Mouse (Mus musculus): ENCODE data around the gene Prkcg.
"Not testable (repeated sequence)": the region's sequence is repeated elsewhere in the genome, so short reads cannot be mapped to it uniquely, and the experiment has no call there.

Gene Prkcg

DNA sequence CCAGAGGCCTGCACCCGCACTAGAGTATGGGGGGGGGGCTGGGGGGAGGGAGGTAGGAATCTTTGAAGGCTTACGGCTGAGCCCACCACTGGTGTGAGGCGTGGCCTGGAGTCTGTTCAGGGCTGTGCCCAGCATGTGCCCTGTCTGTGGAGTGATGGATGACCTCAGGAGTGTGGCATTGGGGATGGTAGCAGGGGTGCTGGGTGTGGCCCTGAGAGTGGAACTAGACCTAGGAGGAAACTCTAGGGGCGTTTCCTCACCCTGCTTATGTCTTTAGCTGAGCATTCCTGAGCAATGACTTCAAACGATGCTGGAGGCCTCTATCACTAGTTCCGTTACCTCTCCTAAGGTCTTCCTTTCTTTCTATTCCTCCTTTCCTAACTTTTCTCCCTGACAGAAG is 2.2 kb downstream of the Prkcg start:
- DNase-seq, result no peak

DNA sequence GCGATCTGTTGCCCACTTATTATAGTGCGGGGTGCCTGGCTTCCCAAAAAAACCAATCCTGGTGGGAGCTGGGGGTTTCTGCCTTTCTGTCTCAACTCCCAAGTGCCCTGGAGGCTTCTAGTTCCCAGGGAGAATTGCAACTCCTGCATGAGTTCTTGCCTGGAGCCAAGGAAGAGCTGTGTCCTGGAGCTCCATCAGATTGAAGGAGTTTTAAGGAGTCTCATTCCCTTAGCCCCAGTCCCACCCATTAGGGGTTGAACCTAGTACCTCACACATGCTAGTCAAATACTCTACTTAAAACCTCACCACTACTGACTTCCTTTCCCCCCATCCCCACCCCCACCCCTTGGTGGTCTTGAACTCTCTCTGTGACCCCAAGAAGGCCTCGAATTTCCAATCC is 2.8 kb downstream of the Prkcg start:
- DNase-seq, result no peak

DNA sequence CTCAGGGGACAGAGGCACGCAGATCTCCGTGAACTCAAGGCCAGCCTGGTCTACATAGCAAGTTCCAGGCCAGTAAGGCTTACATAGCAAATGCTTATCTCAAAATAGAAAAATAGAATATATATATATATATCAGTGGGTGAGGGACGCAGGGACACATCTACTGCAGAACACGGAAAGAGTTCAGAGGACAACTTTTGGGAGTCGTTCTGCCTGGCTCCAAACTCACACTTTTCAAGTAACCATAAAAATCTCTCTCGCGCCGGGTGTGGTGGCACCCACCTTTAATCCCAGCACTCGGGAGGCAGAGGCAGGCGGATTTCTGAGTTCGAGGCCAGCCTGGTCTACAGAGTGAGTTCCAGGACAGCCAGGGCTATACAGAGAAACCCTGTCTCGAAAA is 3.3 kb downstream of the Prkcg start:
- DNase-seq, result not testable (repeated sequence)

DNA sequence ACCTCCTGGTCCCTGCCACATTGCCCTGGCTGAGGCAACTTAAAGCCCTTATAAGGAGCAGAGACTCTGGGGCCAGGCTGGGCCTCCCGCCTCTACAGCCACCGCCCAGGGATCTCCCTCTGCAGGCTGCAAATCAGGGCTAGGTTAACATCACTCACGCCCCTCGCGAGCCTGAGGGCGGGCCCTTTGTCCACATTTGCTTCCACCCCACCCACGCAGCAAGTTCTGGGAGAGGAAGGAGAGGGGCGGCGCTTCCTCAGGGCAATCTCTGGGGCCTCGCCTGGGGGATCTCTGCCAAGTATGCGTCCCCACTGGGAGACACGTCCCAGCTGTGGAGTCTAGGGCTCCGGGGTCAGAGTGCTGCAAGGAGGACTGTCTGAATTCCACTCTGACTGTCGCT is 3.8 kb downstream of the Prkcg start:
- DNase-seq, result peak; percentile 89

DNA sequence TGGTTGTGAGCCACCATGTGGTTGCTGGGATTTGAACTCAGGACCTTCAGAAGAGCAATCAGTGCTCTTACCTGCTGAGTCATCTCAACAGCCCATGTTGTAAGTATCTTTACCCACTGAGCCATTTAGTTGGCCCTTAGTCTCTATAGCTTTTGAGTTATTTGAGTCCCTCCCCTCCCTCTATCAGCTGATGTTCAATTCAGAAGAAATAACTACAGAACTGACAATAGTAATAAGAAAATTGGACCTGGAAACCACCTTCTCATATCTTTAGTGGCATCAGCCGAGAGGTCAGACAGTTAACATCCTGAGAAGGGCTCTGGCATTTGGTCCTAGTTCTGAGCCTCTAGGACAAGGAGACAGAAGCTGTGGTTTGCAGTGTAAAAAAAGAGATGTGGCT is 5.8 kb downstream of the Prkcg start:
- no peak for DNase-seq

DNA sequence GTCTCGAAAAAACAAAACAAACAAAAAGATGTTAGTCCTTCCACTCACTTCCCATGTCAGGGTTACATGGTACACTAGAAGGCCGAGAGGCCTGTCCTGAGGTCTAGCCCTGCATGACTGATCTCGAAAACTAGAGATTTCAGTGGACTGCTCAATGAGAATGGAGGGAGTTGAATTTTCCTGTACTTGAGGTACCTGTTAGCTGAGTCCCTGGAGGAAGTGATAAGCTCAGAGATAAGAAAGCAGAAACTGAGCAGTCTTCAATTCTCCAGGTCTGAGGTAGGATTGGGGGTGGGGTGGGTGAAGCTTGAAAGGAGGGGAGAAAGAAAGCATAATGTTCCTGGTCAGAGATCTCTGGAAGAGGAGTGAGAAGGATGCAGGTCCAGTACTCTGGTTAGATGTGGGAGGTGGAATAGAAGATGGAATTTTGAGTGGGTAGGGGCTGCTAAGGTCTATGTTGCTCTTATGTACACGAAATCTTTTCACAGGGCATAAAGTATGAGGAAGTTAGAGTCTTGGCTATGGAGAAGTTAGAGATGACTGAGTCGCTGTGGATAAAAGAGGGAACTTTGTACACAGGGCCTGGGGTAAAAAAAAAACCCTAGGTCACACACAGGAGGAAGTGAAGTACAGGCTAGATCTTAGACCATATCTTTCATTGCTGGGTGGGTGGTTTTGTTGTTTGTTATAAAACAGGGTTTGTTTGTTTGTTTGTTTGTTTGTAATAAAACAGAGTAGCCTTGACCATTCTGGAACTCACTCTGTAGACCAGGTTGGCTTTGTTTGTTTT is 6.5 kb downstream of the Prkcg start:
- DNase-seq, result no peak

DNA sequence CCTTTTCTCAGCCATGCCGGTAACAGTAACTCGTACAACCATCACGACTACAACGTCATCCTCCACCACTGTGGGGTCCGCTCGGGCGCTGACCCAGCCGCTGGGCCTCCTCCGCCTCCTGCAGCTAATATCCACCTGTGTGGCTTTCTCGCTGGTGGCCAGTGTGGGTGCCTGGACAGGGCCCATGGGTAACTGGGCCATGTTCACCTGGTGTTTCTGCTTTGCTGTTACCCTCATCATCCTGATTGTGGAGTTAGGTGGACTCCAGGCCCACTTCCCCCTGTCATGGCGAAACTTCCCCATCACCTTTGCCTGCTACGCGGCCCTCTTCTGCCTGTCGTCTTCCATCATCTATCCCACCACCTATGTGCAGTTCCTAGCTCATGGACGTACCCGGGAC is 7.7 kb downstream of the Prkcg start:
- DNase-seq, result no peak

DNA sequence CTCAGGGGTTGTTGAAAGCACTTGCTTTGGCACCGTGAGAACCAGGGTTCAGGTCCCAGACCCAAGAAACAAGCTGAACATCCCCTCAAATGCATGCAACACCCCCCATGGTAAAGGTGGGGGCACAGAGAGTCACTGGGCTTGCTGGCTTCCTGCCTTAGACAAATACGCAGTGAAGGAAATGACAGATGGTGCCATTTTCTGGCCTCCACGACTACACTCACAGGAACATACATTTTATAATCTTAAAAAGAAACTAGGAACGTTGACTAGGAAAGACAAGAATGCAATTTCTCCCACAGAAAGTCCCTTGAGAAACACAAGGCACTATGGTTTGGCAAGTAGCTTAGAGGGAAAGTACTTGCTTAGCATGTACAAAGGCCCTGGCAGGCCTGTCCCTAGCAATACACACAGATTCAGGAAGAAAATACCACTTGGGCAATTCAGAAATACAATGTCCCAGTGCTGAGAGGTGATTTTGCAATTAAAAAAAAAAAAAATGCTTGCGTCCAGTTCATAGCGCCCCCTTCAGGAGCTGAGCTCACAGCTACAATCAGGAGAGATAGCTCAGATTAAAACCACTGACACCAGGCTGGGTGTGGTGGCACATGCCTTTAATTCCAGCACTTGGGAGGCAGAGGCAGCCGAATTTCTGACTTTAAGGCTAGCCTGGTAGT is 11.1 kb downstream of the Prkcg start:
- no peak for DNase-seq

DNA sequence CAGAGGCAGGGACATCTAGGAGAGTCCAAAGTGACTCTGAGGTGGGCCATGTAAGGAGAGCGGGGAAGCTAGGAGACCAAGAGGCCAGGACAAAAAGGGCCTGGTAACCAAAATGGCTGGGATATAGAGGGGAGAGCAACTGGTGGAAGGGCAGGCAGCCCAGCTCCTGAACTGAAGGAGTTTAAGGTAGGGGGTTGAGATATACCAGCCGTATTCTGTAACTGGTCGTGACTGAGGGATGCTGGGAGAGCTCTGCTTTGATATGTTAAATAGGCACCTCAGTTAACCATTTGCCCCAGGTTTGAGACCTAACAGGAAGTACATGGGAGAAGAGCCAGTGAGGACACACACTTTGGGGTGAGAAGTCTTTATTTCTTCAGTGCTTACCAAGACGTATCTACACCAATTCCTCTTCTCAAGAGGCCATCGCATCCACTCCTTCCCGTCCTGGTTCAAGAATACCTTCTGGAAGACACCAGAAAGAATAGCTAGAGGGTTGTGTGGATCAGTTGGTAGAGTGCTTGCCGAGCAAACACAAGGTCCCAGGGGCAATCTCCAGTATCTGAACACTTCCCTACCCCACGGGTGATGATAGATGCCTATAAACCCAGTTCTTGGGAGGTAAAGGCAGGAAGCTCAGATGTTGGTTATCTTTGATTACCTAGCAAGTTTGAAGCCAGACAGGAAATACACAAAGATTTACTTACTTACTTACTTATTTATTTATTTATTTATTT is 12.1 kb downstream of the Prkcg start:
- DNase-seq, result no peak

DNA sequence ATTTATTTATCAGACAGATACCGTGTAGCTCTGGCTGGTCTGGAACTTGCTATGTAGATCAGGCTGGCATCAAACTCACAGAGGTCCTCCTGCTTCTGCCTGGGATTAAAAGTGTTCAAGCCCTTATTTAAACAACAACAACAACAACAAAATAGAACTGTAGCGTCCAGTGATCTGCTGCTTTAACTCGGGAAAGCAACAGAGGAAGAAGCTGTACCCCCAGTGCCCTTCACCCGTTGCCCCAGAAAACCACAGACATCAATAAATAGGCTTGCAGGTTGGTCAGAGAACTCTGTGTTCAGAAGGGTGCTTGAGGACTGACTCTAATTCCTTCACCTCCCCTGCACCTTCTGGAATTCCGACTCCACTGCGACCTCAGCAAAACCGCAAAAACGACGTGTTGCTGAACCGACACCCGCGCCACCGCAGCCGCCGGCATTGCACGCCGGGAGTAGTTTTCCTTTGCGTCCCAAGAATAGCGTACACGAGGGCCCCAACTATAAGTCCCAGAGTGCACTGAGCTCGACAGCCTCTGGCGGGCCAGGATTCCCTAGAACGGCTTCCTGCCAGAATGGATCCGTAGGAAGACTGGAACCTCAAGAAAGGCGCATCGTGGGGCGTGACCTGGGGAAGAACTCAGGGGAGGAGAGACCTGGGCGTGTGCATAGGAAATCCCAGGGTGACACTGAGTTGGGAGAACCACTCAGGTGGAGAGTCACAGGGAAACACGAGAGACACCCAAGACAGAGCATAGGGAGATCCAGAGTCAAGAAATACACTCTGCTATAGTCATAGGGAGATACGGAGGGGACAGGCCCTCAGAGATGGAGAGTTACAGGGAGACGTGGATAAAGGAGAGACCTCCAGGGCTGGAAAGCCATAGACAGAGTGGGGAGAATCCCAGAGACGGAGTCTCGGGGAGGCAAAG is 12.9 kb downstream of the Prkcg start:
- peak; percentile 25 for DNase-seq

DNA sequence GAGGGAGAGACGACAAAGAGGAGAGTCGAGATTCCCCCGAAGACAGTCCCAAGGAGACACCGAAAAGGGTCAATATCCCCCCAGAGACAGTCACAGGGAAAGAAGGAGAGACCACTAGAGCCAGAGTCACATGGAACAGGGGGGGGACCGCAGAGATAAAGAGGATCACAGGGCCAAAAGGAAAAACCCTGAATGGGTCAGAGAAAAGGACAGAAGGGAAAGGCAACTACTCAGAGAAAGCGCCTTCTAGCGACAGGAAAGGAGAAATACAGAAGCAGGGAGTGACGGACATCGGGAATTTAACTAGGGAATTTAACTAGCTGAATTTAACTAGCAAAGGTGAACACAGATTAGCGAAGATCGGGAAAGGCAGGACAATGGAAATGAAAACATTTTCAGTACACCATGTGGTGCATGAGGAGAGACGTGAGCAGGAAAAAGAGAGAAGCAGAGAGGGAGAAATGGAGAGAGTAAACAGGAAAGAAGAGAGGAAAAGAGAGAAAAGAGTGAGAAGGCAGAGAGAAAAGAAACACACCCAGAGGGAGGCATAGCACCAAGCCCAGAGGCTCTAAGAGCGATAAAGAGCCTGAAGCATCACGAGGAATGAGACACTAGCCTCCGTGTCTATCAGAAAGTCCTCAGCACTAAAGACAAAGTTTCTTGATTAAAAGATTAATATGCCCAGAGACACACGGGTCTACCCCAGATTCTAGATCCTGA is 13.7 kb downstream of the Prkcg start:
- no peak for DNase-seq

DNA sequence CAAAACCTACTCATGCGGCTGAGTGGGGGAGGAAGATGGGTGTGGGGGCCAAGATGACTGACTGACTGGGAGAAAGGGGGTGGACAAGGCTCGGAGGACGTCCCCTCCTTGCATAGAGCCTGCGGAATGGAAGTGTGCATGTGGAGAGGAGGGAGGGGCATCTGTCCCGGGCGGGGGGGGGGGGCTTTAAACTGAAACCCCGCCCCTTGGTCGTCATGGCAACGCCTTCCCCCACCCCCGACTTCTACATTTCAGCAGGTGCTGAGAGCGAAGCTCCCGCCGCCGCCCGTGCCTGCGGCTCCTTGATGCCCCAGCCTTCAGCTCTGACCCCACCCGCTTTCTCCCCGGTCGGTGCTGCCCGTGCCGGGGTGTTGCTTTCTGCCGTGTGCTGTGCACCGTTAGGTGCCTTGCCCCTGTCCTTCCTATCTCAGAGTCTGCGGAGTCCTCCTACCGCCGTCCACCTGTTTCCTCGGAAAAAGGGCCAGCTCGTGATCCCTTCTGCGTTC is 14.3 kb downstream of the Prkcg start:
- DNase-seq, result no peak

DNA sequence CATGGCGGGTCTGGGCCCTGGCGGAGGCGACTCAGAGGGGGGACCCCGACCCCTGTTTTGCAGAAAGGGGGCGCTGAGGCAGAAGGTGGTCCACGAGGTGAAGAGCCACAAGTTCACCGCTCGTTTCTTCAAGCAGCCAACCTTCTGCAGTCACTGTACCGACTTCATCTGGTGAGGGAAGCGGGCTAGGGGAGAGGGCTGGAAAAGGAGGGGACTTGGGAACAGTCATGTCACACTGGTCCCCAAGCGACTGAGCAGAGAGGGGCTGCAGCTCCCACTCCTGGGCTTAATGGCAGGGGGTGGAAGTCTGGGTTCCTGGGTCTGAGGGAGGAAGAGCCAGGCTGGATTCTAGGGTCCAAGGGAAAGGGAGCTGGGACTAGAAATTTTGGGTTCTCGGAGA is 14.8 kb downstream of the Prkcg start:
- DNase-seq, result no peak

DNA sequence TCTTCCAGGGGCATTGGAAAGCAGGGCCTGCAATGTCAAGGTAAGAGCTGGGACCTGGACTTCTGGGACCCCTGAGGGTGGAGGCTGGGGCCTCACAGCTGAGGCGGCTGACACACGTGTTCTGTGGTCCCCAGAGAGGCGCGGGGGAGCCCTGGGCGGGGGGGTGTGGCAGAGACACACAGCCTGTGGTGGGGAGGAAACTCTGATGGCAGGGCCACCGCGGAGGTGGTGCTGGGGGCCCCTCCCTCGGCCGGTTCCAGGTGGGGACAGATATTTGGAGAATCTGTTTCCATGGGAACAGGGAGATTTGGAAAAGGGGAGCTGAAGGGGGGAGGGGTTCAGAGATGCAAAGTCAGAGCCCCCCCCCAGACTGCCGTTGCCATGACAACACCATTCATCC is 15.3 kb downstream of the Prkcg start:
- DNase-seq, result no peak

DNA sequence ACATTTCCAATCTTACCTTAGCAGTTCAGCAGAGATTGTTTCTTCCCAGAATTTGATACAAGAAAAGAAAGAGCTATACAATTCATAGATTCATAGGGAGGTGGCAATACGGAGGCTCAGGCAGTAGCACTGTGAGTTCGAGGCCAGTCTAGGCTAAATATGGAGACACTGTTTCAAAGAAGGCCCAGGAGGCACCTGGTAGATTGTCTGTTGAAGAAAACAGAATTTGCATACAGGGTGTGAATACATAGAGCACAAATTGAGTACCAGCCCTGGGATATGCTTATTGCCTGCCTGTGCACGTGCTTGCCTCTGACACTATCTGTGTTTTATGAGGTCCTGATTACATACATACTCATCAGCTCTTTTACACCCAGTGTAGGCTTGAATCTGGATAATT is 17.4 kb downstream of the Prkcg start:
- DNase-seq, result no peak

DNA sequence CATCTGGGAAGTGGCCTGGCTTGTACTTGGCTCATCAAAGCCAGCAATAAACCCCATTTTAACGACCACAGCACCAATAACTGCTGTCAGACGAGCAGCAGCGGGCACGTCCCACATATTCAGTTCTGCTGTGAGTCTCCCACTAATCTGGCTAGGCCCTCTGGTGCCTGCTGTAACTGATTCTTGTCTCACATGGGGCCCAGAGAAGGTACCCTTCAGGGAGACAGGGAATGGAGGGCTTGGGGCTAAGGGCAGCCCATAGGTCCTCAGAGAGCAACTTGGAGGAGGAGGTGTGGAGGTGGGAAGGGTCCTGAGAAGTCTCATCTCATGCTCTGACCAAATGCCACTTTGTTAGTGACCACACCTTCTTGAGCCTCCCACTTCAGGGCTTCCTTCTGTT is 19.7 kb downstream of the Prkcg start:
- no peak for DNase-seq

DNA sequence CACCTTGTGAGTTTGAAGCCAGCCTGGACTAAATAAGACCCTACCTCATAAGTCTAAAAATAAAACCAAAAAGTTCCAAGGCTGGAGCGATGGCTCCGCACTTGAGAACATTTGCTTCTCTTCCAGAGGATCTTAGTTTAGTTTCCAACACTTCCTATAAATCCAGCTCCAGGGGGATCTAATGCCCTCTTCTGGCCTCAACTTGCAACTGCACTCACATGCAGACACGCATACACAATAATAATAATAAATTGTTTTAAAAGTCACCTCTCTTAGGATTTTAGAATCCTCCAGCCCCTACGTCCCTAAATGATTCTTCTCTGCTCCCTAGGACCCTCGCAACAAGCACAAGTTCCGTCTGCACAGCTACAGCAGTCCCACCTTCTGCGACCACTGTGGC is 21.3 kb downstream of the Prkcg start:
- no peak for DNase-seq

DNA sequence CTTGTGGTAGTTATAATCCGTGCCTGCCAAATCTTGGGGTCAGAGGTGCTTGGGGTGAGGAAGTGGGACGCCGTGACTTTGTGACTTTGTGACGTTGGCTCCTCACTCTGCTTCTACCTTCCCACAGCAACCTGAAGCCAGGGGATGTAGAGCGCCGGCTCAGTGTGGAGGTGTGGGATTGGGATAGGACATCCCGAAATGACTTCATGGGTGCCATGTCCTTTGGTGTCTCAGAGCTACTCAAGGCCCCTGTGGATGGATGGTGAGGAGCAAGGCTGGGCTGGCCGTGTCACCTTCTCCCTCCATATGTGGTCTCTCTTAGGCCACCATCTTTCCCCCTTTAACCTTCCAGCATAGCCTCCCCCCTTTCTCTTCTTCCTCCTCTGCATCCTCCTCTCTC is 24.6 kb downstream of the Prkcg start:
- DNase-seq, result no peak

DNA sequence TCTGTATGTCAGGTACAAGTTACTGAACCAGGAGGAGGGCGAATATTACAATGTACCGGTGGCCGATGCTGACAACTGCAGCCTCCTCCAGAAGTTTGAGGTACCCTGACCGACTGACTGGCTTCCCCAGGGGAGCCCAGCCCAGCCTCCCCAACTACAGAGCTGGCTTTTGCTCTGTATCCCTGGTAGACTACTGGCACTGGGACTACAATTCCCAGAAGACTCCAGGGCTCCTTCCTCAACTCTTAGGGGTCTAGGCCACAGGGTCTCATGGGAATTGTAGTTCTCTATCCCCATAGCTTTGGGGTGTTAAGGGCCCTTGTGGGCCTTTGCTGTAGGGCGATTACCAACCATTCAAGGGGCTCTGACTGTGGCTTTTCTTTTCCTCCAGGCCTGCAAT is 25.1 kb downstream of the Prkcg start:
- DNase-seq, result no peak

DNA sequence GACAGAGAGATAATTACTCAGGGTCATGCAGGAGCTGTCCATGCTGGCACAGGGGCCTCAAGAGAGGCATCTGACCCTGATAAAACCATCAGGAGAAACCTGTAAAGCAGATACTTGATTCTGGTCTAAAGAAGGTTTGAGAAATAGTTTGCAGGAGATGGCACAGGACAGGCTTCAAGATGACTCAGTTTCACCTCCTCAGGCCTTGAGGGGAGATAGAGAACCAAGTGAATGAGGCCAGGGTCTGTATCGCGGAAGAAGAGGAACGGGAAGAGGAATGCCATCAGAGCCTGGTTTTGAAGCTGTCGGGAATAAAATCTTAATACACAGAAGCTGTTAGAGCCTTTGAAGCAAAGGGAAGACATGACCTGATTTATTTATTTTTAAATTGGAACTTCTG is 28.7 kb downstream of the Prkcg start:
- no peak for DNase-seq

DNA sequence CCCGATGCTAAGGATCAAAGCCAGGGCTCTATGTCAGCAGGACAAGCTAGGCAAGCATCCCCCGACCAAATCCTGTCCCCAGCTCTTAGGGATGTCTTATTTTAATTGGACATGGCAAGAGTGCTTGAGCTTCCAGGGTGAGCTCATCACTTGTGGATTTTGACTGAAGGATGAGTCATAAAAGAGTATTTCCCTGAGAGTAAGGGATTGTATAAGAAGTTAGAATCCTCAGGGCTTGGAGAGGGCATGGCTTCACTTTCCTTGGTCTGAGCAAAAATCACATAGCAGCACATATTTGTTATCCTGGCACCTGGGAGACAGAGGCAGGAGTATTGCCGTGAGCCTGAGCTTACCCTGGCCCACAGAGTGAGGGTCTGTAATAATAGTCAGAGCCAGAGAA is 31.9 kb downstream of the Prkcg start:
- DNase-seq, result no peak

DNA sequence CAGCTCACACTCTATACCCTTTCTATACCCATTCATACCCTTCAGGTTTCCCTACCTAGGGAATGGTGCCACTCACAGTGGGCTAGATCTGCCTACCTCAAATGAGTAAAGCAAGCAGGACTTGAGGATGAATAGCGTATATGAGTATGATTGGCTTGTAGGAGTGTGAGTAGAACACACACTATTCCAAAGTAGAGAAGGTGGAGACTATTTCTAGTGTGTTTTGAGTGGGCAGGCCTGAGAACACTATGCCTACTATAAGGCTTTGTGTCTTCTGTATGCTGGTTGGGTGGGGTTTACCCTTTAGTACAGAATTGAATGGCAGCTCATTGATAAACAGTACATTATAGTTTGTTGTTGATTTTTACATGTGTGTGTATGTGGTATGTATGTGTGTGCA is 34.8 kb downstream of the Prkcg start:
- DNase-seq, result no peak

All from kidney, adult 18-20 months (tissue).